Mouse (Mus musculus) thymus, postnatal 0 days (tissue): Measurements from ENCODE around the gene Kdm8. TPM values are rescaled to one million over a fixed set of nuclear protein-coding genes. Genes with fewer than 3 reads are reported as not detected.

Experiments used
- DNase-seq: peaks from one replicate; pipeline ENCODE4 v3.0.0-alpha.2; 2015; ENCODE audit warnings: low spot score
- polyA plus RNA-seq: library from polyadenylated mRNA; unstranded; fragments of >200 nt; fragmentation: Nextera tagmentation; extraction: Ambion mirVana; gene quantifications from 2 replicates; pipeline ENCODE4 v1.2.1, GENCODE M21; 2015

Kdm8 gene
- polyA plus RNA-seq, 1 experiment from 2014 or later = 15.1 TPM

- no peak for DNase-seq
Observed at GRCm38 (mm10) chr7:125499927-125500868, 55.7 kb downstream of the Kdm8 start.

GRCm38 (mm10) chr7:125500879-125501278 is 56.4 kb downstream of the Kdm8 start:
- DNase-seq = no peak

GRCm38 (mm10) chr7:125503374-125504092 is 59.1 kb downstream of the Kdm8 start:
- DNase-seq = no peak

- no peak for DNase-seq
Observed at GRCm38 (mm10) chr7:125504618-125505017, 60.1 kb downstream of the Kdm8 start.

GRCm38 (mm10) chr7:125505568-125505967 is 61.1 kb downstream of the Kdm8 start:
- no peak for DNase-seq

GRCm38 (mm10) chr7:125507279-125507678 is 62.8 kb downstream of the Kdm8 start:
- DNase-seq = peak; percentile 33

- no peak for DNase-seq
Observed at GRCm38 (mm10) chr7:125511432-125511831, 67.0 kb downstream of the Kdm8 start.

GRCm38 (mm10) chr7:125511852-125512251 is 67.4 kb downstream of the Kdm8 start:
- DNase-seq = peak; percentile 45

Other genes with a start within 250 kb of the Kdm8 start
- 191 and 200 TPM in 2 replicates for gene Nsmce1, start 46.9 kb downstream of the Kdm8 start, polyA plus RNA-seq
- 45.8 and 47.1 TPM in 2 replicates for gene Il4ra, start 107.4 kb downstream of the Kdm8 start, polyA plus RNA-seq
- gene Il21r, start 158.8 kb downstream of the Kdm8 start, polyA plus RNA-seq = 28.2 and 36.8 TPM in 2 replicates